Mouse (Mus musculus) mature B cell (primary cell): ENCODE data around the gene Faf1.

Experiments used
- in situ Hi-C: fragments of 300-500 bp; cut with MboI; formaldehyde crosslinking; loops from 2 replicates; pipeline ENCODE4 v1.14.3; 2019

Faf1 gene

GRCm38 (mm10) chr4:109978068-109978857, 301.9 kb downstream of the Faf1 start:
- in situ Hi-C loops = no loop called here

GRCm38 (mm10) chr4:109978858-109979340, 302.5 kb downstream of the Faf1 start:
- in situ Hi-C loops = no loop called here

GRCm38 (mm10) chr4:109979461-109980320, 303.3 kb downstream of the Faf1 start:
- in situ Hi-C loops = no loop called here

GRCm38 (mm10) chr4:109980321-109981082, 304.1 kb downstream of the Faf1 start:
- in situ Hi-C loops = no loop called here

GRCm38 (mm10) chr4:109981083-109981870, 304.9 kb downstream of the Faf1 start:
- in situ Hi-C loops = no loop called here

GRCm38 (mm10) chr4:109981871-109982680, 305.7 kb downstream of the Faf1 start:
- in situ Hi-C loops = no loop called here

GRCm38 (mm10) chr4:109982681-109983265, 306.4 kb downstream of the Faf1 start:
- in situ Hi-C loops = no loop called here

- in situ Hi-C loops = no loop called here
Observed at GRCm38 (mm10) chr4:109983281-109984001, 307.1 kb downstream of the Faf1 start.

GRCm38 (mm10) chr4:109984011-109984411, 307.6 kb downstream of the Faf1 start:
- in situ Hi-C loops = no loop called here

- in situ Hi-C loops = no loop called here
Observed at GRCm38 (mm10) chr4:109984496-109985423, 308.4 kb downstream of the Faf1 start.

- in situ Hi-C loops = no loop called here
Observed at GRCm38 (mm10) chr4:109985424-109986172, 309.2 kb downstream of the Faf1 start.

GRCm38 (mm10) chr4:109986301-109986700, 309.9 kb downstream of the Faf1 start:
- in situ Hi-C loops = no loop called here

GRCm38 (mm10) chr4:109986748-109987355, 310.5 kb downstream of the Faf1 start:
- in situ Hi-C loops = no loop called here

- in situ Hi-C loops = no loop called here
Observed at GRCm38 (mm10) chr4:109987560-109988362, 311.4 kb downstream of the Faf1 start.

- in situ Hi-C loops = no loop called here
Observed at GRCm38 (mm10) chr4:109988411-109988810, 312.0 kb downstream of the Faf1 start.

- in situ Hi-C loops = no loop called here
Observed at GRCm38 (mm10) chr4:109989213-109989612, 312.8 kb downstream of the Faf1 start.
